Mouse (Mus musculus): ENCODE results near the gene Fos. TPM values are rescaled to one million over a fixed set of nuclear protein-coding genes. Genes with fewer than 3 reads are reported as not detected.
A peak's percentile ranks its signal among the peaks of the same experiment; 100 is the strongest.

Fos gene
- polyA plus RNA-seq, 1 experiment, result 64.0 TPM

GRCm38 (mm10) chr12:85437172-85437876 is 36.4 kb upstream of the Fos start:
- Histone ChIP-seq H3K4me3 (ENCODE audit: insufficient read depth, low read length) (peak overlapping the region; percentile 13; the same call in 1 of the 2 replicates), H3K4me1 (ENCODE audit: control insufficient read depth, insufficient read depth, low read length) (peaks cover 33% of the 10 kb centered on the region), H3K27ac (ENCODE audit: insufficient read depth, low read depth, low read length) (peak overlapping the region; percentile 86)
- TF ChIP-seq POLR2A (IDR thresholded peaks at IDR 0.05; ENCODE audit: borderline replicate concordance, low read depth, low read length) (no peak; the same call in 1 of the 2 replicates), CTCF (IDR thresholded peaks at IDR 0.05; ENCODE audit: low read depth, low read length) (no peak)

GRCm38 (mm10) chr12:85443456-85443855 is 30.2 kb upstream of the Fos start:
- Histone ChIP-seq H3K27ac (ENCODE audit: insufficient read depth, low read depth, low read length) (no peak overlapping the region), H3K4me3 (ENCODE audit: insufficient read depth, low read length) (no peak overlapping the region), H3K4me1 (ENCODE audit: control insufficient read depth, insufficient read depth, low read length) (peaks cover 10% of the 10 kb centered on the region)
- TF ChIP-seq CTCF (IDR thresholded peaks at IDR 0.05; ENCODE audit: low read depth, low read length), result no peak
- no peak for TF ChIP-seq POLR2A (IDR thresholded peaks at IDR 0.05; ENCODE audit: borderline replicate concordance, low read depth, low read length)

- H3K4me3 ChIP-seq (ENCODE audit: insufficient read depth, low read length), result peak overlapping the region; percentile 26
- H3K27ac ChIP-seq (ENCODE audit: insufficient read depth, low read depth, low read length), result no peak overlapping the region
- TF ChIP-seq POLR2A (IDR thresholded peaks at IDR 0.05; ENCODE audit: borderline replicate concordance, low read depth, low read length) (no peak), CTCF (IDR thresholded peaks at IDR 0.05; ENCODE audit: low read depth, low read length) (no peak)
- peaks cover 10% of the 10 kb centered on the region for H3K4me1 ChIP-seq (ENCODE audit: control insufficient read depth, insufficient read depth, low read length)
Observed at GRCm38 (mm10) chr12:85444646-85445045, 29.0 kb upstream of the Fos start.

GRCm38 (mm10) chr12:85447009-85447408 is 26.7 kb upstream of the Fos start:
- Histone ChIP-seq H3K4me3 (ENCODE audit: insufficient read depth, low read length) (no peak overlapping the region), H3K27ac (ENCODE audit: insufficient read depth, low read depth, low read length) (no peak overlapping the region), H3K4me1 (ENCODE audit: control insufficient read depth, insufficient read depth, low read length) (peaks cover 13% of the 10 kb centered on the region)
- no peak for TF ChIP-seq POLR2A (IDR thresholded peaks at IDR 0.05; ENCODE audit: borderline replicate concordance, low read depth, low read length)
- TF ChIP-seq CTCF (IDR thresholded peaks at IDR 0.05; ENCODE audit: low read depth, low read length), result no peak

- no peak overlapping the region for H3K27ac ChIP-seq (ENCODE audit: insufficient read depth, low read depth, low read length)
- H3K4me1 ChIP-seq (ENCODE audit: control insufficient read depth, insufficient read depth, low read length), result peaks cover 15% of the 10 kb centered on the region
- TF ChIP-seq CTCF (IDR thresholded peaks at IDR 0.05; ENCODE audit: low read depth, low read length) (no peak), POLR2A (IDR thresholded peaks at IDR 0.05; ENCODE audit: borderline replicate concordance, low read depth, low read length) (no peak)
- H3K4me3 ChIP-seq (ENCODE audit: insufficient read depth, low read length), result no peak overlapping the region
Observed at GRCm38 (mm10) chr12:85447490-85447889, 26.2 kb upstream of the Fos start.

- no peak overlapping the region for H3K4me3 ChIP-seq (ENCODE audit: insufficient read depth, low read length)
- TF ChIP-seq POLR2A (IDR thresholded peaks at IDR 0.05; ENCODE audit: borderline replicate concordance, low read depth, low read length) (no peak), CTCF (IDR thresholded peaks at IDR 0.05; ENCODE audit: low read depth, low read length) (no peak)
- peaks cover 21% of the 10 kb centered on the region for H3K4me1 ChIP-seq (ENCODE audit: control insufficient read depth, insufficient read depth, low read length)
- H3K27ac ChIP-seq (ENCODE audit: insufficient read depth, low read depth, low read length), result no peak overlapping the region
Observed at GRCm38 (mm10) chr12:85449478-85449877, 24.2 kb upstream of the Fos start.

GRCm38 (mm10) chr12:85451693-85452491 is 21.8 kb upstream of the Fos start:
- Histone ChIP-seq H3K4me1 (ENCODE audit: control insufficient read depth, insufficient read depth, low read length) (peaks cover 31% of the 10 kb centered on the region), H3K27ac (ENCODE audit: insufficient read depth, low read depth, low read length) (no peak overlapping the region), H3K4me3 (ENCODE audit: insufficient read depth, low read length) (no peak overlapping the region)
- TF ChIP-seq POLR2A (IDR thresholded peaks at IDR 0.05; ENCODE audit: borderline replicate concordance, low read depth, low read length) (no peak), CTCF (IDR thresholded peaks at IDR 0.05; ENCODE audit: low read depth, low read length) (no peak)

GRCm38 (mm10) chr12:85455065-85456058 is 18.3 kb upstream of the Fos start:
- H3K4me1 ChIP-seq (ENCODE audit: control insufficient read depth, insufficient read depth, low read length), result peaks cover 31% of the 10 kb centered on the region
- TF ChIP-seq POLR2A (IDR thresholded peaks at IDR 0.05; ENCODE audit: borderline replicate concordance, low read depth, low read length), result no peak
- TF ChIP-seq CTCF (IDR thresholded peaks at IDR 0.05; ENCODE audit: low read depth, low read length), result 0 out of 2 replicates have a peak, but pooled peaks have one; percentile 24

GRCm38 (mm10) chr12:85456276-85456675 is 17.4 kb upstream of the Fos start:
- TF ChIP-seq POLR2A (IDR thresholded peaks at IDR 0.05; ENCODE audit: borderline replicate concordance, low read depth, low read length), result no peak
- Histone ChIP-seq H3K4me1 (ENCODE audit: control insufficient read depth, insufficient read depth, low read length) (peaks cover 31% of the 10 kb centered on the region), H3K4me3 (ENCODE audit: insufficient read depth, low read length) (no peak overlapping the region), H3K27ac (ENCODE audit: insufficient read depth, low read depth, low read length) (no peak overlapping the region)

More at GRCm38 (mm10) chr12:85455065-85456058, 18.3 kb upstream of the Fos start:
- H3K4me3 ChIP-seq (ENCODE audit: insufficient read depth, low read length), result peak overlapping the region; percentile 76
- peak overlapping the region; percentile 90 for H3K27ac ChIP-seq (ENCODE audit: insufficient read depth, low read depth, low read length)

Measured in bone marrow macrophage, adult 2 months (primary cell).